Mouse (Mus musculus): ENCODE measurements around the gene Syne2.
"Not testable (repeated sequence)": the region's sequence is repeated elsewhere in the genome, so short reads cannot be mapped to it uniquely, and the experiment has no call there.

Gene Syne2

DNA sequence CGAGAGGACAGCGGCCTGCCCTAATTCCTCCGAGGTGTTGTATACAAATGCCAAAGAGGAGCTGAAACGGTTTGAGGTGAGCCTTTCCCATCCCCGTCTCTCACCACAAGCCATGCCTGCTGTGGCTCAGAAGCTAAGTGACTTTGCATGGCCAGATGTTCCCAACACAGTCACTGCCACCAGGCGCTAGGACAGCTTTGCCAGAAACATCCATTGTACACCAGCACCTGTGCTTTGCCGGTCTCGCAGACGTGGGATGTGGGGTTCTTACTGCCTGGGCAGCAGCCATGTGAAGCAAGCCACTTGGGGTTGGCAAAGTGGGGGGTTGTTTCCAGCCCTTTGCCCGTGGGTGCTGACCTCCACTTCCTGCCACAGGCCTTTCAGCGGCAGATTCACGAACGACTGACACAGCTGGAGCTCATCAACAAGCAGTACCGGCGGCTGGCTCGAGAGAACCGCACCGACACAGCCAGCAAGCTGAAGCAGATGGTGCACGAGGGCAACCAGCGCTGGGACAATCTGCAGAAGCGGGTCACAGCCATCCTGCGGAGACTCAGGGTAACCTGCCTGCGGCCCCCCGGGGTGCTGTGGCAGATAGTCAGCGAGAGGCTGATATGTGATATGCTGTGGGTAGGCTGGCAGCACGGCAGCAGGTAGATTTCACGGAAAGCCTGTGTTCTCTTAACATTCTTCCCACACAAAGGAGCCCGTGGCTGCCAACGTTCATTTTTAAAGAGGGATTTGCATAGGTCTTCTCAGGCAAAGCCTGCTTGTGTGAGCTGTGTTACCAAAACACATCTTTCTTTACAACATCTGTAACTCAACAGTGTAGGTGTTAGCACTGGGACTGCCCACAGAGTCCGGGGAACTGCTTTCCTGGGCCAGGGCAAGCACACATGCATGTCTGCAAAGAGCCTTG is 277.4 kb downstream of the Syne2 start:
- no peak for DNase-seq (ENCODE audit: low read depth, low spot score)

- no peak for DNase-seq (ENCODE audit: low read depth, low spot score)
These were observed 284.7 kb downstream of the Syne2 start for GRCm38 (mm10) chr12:76102621-76103020.

DNA sequence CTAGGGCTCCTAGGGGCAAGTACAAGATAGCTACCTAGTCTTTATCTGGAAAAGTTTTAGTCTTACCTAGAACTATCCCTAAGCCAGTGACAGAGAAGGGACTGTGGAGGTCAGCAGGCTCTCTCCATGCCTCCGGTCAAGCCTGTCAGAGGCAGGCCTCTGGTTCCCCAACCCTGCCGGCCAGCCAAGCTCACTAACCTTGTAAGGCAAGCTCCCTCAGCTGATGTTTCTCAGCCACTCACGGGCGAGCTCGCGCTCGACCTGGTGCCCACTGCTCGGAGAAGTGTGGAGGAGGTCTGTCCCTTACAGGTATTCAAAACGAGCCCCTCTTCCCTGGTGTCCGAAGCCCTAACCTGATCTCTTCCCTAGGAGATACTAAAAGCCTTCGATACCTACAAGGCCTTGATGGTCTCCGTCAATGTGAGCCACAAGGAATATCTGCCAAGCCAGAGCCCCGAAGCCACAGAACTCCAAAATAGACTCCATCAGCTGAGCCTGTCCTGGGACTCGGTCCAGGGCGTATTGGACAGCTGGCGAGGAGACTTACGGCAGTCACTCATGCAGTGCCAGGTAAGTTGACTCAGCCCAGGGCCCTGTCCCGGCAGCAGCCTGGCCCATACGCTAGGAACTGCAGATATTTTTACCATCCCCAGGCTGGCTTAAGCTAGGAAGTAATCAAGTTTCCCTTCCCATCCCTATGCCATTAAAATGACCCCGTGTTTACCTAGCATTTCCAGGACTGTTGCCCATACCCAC is 286.8 kb downstream of the Syne2 start:
- DNase-seq (ENCODE audit: low read depth, low spot score): no peak

GRCm38 (mm10) chr12:76109646-76110405 is 291.9 kb downstream of the Syne2 start:
- no peak for DNase-seq (ENCODE audit: low read depth, low spot score)

- DNase-seq (ENCODE audit: low read depth, low spot score): no peak
These were observed 293.1 kb downstream of the Syne2 start for GRCm38 (mm10) chr12:76111046-76111445.

DNA sequence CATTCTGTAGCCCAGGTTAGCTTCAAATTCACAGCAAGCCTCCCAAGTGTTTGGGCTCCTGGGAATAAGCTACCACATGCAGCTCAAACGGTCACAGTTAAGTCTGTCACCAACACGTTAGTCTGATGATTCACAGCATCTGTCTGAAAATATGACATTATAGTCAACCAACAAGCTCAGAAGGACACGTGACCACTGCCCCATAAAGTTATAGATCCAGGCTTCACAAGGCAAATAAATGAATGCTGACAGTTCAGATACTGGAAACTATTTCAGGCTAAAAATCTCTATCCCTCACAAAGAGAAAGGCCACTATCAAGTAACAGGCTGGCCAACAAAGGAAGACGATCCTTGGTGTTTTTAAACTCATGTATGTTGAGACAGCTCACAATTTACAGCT is 298.6 kb downstream of the Syne2 start:
- DNase-seq (ENCODE audit: low read depth, low spot score): no peak

- DNase-seq (ENCODE audit: low read depth, low spot score): no peak
These were observed 299.8 kb downstream of the Syne2 start for GRCm38 (mm10) chr12:76117632-76118153.

- no peak for DNase-seq (ENCODE audit: low read depth, low spot score)
These were observed 305.3 kb downstream of the Syne2 start for GRCm38 (mm10) chr12:76123223-76123622.

- no peak for DNase-seq (ENCODE audit: low read depth, low spot score)
These were observed 310.4 kb downstream of the Syne2 start for GRCm38 (mm10) chr12:76128306-76128705.

- no peak for DNase-seq (ENCODE audit: low read depth, low spot score)
These were observed 310.9 kb downstream of the Syne2 start for GRCm38 (mm10) chr12:76128831-76129230.

DNA sequence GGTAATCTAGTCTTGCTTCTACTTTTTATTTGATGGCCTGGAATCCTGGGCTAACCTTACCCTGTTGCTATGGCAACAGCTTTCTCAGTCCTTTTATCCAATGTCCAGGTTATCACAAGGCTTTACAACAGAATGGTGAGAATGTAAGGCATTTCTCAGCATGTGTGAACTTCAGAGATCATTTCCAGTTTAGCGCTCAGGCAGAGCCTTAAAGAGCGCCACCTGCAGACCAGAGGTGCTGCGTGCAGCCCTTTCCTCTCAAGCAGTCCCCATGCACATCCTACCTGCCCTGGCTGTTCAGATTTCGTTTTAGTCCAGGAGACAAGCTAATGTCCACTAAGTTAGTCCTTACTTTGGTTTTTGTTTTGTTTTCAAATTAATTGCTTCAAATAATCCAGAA is 312.3 kb downstream of the Syne2 start:
- DNase-seq (ENCODE audit: low read depth, low spot score): no peak

DNA sequence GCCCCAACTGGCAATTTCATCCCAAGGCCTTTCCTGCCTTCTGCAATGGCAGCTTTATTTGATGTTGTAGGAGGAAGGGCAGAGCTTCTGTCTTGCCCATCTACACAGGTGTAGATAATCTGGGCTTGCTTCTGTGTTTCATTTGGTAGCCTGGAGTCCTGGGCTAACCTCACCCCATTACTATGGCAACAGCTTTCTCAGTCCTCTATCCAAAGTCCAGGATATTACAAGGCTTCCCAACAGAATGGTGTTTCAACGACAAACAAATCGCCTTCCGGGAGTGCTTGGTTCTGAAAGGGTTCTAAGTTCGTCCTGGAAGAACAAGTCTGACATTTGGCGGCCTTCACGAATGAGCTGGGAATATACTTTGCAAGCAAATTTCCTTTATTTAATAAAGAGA is 313.0 kb downstream of the Syne2 start:
- no peak for DNase-seq (ENCODE audit: low read depth, low spot score)

DNA sequence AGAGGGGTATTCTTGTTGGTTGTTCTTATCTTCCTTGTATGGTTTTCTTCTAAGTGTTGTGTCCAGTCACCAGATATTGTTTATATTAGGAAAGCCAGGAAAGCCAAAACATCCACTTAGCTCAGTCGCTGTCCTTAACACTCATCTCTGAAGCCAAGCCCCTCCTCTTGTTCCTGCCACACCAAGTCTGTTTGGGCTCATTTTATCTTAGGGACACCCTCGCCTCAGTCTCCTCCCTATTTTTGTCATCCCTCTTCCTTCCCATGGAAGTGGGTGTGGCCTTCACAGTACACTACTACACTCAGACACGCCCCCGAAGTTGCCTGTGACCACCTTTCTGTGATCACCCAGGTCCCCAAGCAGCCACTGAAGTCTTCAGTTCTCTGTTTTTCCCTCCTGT is 314.7 kb downstream of the Syne2 start:
- DNase-seq (ENCODE audit: low read depth, low spot score): no peak

- DNase-seq (ENCODE audit: low read depth, low spot score): not testable (repeated sequence)
These were observed 315.1 kb downstream of the Syne2 start for GRCm38 (mm10) chr12:76133081-76133480.

DNA sequence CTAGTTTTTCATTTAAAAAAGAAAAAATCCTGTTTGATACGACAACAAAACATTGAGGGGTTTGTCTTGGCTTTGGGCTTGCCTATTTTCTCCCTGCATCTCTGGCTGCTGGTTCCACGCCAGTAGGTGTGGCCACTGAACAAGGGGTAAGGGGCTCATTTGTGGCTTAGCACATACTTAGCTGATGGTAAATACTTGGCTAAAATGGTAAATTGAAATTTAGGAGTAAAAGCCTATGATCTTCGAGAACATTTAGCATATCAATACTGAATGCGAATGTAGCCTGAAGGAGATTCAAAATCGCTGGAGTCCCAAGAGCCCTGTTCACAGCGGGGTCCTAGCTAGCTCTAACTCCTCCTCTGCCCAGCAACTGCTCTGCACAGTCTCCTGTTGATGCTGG is 318.8 kb downstream of the Syne2 start:
- DNase-seq (ENCODE audit: low read depth, low spot score): no peak

GRCm38 (mm10) chr12:76152389-76152788 is 334.5 kb downstream of the Syne2 start:
- DNase-seq (ENCODE audit: low read depth, low spot score): not testable (repeated sequence)

Data from retina, postnatal 7 days (tissue).